Mouse (Mus musculus) G1E (cell line): ENCODE data around the gene S100pbp.

Experiments
- CTCF ChIP-seq: IDR thresholded peaks from 2 replicates; pipeline ENCODE4 v1.5.1; 2012; ENCODE audit warnings: low read depth, low read length, inconsistent platforms, mixed read lengths
- GATA1 ChIP-seq: IDR thresholded peaks from 2 replicates; pipeline ENCODE4 v1.6.1; 2012; ENCODE audit warnings: borderline replicate concordance, low read length, inconsistent platforms, mixed read lengths

DNA sequence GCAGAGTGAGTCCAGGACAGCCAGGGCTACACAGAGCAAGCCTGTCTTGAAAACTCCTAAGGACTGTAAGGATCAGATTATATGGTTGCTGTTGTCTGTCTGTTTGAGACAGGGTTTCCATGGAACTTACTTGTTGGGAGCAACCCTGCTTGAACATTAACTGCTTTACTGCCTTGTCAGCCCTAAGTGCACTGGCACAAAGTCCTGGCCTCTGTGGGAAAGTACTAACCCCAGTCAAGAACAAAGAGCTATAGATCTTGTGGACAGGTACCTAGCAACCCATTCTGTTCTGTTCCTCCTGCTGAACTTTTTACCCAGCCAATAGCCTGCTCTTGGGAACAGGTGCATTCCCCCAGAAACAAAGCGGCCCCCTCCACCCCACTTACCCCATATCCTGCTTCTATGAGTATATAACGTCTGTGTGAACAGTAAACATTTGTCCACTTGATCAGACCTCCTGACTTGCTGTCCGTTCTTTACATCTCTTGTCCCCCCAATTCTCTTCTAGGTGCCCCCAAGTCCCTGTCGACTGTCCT lies 38.2 kb downstream of the S100pbp start:
- no peak for TF ChIP-seq GATA1
- no peak for TF ChIP-seq CTCF
